Mouse (Mus musculus): ENCODE data around the gene Kbtbd13.
A peak's percentile ranks its signal among the peaks of the same experiment; 100 is the strongest.

Kbtbd13 gene

DNA sequence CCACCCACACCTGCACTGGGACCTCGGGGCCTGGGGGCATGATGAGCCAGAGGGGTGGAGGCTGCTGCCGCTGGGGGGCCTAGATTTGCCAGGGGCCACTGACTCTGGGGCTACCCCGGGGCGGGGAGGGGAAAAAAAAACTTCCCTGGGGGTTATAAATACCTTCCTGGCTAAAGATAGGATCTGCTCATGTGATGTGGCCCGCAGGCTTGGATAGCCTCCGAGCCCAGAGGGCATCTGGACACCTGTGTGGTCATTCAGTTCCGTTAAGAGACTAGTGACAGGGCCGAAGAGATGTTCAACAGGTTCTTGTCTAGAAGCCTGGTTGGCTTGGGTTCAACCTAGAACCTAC is at the start of gene Kbtbd13:
TSS of gene Kbtbd13 (minus strand) at position 40 of the 352 bp plus-strand sequence.
- no peak for DNase-seq (ENCODE audit: low spot score)

DNA sequence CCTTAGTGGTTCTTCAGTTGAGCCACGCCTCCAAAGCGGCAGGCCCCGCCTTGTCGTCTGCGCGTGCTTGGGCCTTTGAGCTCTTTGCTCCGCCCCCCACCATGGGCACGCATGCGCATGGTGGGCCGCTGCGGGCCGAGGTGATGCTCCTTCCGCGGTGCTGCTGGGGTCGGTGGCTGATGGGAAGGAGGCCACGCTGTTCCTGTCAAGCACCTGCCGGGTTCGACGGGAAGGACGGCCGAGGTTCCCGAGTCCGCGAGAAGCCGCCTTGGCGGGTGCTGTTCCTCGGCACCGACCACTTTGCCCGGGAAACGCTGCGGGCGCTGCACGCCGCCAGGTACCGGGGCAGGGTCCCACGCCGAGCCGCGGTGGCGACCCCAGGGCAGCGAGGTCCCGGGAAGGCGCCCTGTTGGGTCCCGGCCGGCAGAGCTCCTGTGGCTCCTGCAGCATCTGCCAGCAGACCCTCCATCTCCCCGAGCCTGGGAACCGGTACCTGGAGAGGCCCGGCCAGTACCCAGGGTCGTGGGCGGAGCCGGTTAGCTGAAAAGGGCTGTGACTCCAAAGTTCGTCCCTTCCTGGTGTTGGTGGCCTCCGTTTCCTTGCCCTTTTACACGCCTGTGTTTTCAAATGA is 44.3 kb upstream of the Kbtbd13 start, which contains the start of gene Mtfmt:
TSS of gene Mtfmt (plus strand) at position 112 of the 631 bp plus-strand sequence.
- DNase-seq (ENCODE audit: low spot score): peak; percentile 89

DNA sequence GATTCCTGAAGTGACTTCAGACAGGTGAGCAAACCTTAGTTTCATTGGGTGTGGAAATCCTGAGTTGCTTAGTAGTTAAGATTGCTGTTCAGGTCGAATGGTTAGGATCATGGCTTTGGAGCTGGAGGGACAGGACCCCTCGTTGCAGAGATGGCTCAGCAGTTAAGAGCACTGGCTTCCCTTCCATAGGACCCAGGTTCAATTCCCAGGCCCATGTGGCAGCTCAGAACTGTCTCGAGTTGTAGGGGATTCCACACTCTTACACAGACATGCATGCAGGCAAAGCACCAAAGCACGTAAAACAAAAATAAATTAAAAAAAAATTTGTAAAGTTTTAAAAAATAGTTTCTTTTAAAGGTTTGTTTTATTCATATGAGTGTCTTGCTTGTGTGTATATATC is 43.8 kb upstream of the Kbtbd13 start:
- no peak for DNase-seq (ENCODE audit: low spot score)

DNA sequence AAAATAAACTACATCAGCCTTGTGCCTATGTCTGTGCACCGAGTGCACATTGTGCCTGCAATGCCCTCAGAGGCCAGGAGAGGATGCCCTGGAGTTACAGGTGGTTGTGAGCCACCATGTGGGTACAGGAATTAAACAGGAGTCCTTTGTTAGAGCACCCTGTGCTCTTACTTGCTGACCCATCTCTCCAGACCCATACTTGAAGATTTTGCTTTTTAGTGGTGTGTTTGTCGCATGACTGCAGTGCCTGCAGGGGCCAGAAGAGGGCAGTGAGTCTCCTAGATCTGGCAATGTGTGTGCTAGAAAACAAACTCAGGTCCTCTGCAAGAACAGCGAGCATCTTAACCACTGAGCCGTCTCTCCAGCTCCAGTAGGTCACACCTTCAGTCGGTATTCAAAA is 42.7 kb upstream of the Kbtbd13 start:
- DNase-seq (ENCODE audit: low spot score): no peak

DNA sequence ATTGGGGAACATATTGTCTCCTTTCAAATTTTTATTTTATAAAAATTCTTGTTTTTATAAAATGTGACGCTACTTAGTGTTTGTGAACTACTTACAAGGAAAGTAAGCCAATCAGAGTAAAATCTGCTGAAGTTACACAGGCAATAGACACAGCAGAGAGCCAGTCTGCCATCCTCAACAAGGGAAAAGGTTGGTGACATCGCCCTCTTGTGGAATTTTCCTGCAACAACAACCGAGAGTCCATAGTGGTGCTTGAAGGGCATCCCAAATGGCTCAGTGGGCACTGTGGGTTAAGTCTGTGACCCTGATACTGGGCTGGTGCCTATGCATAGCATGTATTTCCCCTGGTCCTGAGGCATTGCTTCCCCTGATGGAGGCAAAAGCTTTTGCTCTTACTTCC is 40.8 kb upstream of the Kbtbd13 start:
- DNase-seq (ENCODE audit: low spot score): peak; percentile 61

DNA sequence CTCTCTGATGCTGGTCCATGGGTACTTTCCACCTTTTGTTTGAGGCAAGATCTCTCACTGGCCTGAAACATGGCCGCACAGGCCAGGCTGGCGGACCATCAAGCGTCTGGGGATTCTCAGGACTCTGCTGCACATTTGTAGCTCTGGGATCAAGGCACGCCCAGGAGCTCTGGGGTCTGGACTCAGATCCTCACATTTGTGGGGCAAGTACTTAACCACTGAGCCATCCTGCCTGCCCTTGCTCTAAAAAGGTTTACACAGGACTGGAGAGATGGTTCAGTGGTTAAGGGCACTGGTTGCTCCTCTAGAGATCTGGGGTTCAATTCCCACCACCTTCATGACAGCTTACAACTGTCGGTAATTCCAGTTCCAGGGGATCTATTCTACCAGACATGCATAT is 39.5 kb upstream of the Kbtbd13 start:
- DNase-seq (ENCODE audit: low spot score): no peak

DNA sequence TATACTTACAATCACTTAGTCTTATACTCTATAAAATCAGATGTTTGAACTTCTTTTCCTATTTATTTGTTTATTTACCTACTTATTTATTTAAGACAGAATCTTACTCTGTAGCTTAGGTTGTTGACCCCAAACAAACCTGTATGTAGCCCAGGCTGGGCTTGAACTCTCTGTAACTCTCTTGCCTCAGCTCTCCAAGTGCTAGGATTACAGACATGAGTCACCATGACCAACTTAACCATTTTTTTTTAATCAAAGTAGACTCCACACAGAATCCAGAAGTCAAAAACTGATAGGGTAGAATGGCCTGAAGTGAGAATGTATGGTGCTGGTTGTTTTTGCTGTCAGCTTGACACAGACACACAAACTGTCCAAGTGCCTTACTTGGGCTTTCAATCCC is 38.9 kb upstream of the Kbtbd13 start:
- no peak for DNase-seq (ENCODE audit: low spot score)

DNA sequence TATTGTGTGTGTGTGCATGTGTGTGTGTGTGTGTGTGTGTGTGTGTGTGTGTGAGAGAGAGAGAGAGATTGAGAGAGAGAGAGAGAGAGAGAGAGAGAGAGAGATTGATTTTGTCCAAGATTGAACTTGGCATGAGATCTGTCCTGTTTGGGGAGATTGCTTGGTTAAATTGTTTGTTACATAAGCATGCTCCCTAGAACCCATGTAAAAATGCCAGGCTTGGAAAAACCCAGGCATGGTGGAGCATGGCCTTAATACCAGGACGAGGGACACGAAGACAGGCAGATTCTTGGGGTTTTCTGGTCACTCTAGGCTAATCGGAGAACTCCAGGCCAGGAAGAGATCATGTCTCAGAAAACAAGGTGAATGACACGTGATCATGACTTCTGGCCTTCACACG is 36.6 kb upstream of the Kbtbd13 start:
- no peak for DNase-seq (ENCODE audit: low spot score)

DNA sequence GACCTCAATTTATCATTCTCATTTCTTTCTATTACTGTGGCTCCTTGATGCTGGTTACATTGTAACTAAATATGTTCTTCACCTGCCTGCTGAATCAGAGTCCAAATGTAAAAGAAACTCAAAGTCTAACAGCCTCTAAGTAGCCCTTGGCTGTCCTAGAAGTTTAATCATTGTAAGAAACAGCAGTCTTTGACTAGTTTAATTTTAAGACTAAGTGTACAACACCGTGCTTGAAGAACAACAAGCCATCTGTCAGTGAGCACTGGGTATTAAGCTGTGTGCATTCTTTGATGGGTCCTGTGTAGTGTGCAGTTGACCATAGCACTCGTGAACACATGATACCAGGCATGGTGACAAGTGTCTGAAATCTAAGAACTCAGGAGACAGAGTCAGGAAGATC is 36.1 kb upstream of the Kbtbd13 start:
- DNase-seq (ENCODE audit: low spot score): peak; percentile 31

DNA sequence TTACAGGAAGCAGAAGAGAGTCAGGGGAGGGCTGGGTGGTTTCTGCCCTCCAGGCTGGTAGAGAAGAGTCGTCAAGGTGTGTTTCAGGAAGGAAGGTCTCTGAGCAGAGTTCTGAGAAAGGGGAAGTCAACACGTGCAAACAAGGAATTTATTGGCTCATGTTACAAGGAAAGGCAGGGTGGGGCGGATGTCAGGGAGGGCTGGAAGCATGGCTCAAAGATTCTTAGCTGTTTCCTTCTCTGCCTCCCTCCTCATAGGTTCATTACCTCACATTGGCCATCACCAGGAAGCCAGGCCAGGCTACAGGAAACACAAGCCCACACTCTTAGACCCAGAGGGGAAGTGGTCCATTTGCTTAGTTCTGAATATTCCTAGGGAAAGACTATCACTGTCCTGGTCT is 32.9 kb upstream of the Kbtbd13 start:
- DNase-seq (ENCODE audit: low spot score): no peak

DNA sequence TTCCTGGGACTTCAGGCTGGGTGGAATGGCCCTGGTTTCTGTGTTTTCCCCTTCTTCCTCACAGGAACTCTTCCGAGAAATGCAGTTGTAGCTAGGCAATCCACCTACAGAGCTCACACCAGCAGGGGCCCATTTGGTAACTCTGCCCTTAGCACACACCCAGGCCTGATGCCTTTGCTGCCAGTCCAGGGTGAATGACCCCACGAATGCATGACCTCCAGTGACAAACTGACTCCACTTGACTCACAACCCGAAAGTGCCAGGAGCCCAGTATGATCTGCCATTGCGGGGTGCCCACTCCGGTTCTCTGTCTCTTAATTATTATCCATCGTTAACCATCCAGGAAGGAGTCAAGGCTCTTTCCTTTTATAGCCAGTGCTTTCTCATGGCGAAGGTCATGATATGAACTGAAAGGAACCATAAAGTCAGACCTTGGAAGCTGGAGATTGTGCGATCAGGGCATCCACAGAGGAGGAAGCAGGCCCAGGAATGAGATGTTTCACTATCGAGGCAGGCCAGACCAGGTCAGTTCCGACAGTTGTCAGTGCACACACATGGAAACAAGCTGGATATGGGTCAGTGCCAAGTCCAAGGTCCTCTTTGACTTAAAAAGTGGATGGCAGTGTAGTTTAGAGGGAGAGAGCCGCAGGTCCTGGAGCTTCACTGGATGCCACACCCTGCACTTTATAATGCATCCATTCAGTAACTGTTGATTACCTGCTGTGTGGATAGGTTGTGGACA is 31.5 kb upstream of the Kbtbd13 start, which contains the start of gene Slc51b:
TSS of gene Slc51b (minus strand) at position 196 of the 742 bp plus-strand sequence.
- no peak for DNase-seq (ENCODE audit: low spot score)

DNA sequence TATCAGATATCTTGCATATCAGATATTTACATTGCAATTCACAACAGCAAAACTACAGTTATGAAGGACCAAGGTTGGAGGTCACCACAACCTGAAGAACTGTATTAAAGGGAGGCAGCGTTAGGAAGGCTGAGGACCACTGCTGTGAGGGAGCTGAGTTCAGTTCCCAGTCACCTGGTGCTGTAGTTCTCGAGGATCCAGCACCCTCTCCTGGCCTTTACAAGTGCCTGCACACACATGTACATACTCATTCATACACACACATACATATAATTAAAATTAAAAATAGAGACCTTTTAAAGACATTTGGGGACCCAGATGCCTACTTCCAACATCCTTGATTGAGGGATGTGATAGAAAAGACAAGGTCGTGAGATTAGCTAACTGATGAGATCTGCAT is 28.2 kb upstream of the Kbtbd13 start:
- no peak for DNase-seq (ENCODE audit: low spot score)

DNA sequence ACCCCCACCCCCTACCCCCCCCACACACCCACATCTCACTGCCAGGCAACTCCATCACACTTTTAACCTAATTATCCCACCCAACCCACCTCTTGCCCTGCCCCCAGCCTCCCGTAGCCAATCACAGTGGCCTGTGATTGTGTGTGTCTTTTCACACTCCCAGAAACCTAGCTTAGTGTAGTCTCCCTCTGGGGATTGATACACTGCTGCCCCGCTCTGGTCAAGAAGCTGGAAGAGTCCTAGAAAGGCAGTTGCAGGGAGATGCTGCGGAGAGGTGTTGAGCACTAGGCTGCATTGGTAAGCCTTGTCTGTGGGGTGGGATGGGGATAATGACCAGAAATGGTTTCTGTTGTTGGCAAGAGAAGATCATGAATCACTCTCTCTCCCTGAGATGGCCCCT is 26.3 kb upstream of the Kbtbd13 start:
- no peak for DNase-seq (ENCODE audit: low spot score)

DNA sequence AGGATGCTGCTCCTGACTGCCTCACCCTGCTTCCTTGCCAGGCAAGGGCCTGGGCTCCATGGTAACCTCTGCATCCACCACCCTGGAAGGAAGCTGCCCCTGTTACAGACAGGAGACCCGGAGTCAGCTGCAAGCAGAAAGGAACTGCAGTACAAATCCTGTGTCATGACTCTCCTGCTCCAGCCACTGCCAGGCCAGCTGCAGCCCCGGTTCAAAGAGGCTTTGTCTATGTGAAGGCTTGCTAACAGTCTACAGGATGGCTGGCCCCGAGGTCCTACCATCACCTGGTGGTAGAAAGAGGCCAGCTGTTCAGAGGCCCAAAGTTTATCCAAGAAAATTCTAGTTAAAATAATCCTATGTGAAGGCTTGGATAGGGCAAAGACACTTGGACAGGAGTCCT is 19.9 kb upstream of the Kbtbd13 start:
- DNase-seq (ENCODE audit: low spot score): no peak

DNA sequence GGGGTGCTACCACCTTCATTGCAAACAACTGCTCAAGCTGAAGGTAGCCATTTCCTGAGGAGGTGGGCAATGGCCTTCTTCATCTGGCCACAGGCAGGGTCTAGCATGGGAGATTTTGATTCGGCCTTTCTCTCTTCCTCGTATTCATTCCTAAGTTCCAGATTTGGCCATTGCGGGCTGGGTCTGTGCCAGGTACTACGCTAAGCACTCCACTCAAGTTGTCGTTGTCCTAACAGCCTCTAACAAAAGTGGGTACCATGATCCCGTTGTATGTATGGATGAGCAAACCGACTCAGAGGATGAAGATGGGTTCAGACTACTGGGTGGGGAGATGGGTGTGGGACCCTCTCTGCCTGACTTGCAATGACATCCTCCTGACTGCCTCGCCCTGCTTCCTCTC is 18.9 kb upstream of the Kbtbd13 start:
- DNase-seq (ENCODE audit: low spot score): no peak

DNA sequence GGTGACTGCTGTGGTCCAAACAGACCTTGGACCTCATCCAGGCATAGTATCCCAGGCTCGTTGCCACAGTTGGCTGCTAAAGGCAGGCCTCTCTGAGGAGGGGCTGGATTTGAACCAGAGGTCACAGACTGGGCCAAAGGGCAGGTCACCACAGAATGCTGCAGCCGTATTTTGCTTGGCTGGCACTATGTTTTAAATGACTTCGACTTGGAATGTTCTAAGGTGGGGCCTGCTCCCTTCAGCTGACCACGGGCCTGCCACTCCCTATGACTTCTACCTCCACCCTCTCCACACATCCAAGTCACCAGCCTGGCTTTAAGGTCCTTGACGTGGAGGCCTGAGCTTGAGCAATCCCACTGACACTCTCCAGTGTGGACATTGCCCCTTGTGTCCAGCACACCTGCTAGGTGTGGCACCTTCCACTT is 17.4 kb upstream of the Kbtbd13 start:
- peak; percentile 62 for DNase-seq (ENCODE audit: low spot score)

DNA sequence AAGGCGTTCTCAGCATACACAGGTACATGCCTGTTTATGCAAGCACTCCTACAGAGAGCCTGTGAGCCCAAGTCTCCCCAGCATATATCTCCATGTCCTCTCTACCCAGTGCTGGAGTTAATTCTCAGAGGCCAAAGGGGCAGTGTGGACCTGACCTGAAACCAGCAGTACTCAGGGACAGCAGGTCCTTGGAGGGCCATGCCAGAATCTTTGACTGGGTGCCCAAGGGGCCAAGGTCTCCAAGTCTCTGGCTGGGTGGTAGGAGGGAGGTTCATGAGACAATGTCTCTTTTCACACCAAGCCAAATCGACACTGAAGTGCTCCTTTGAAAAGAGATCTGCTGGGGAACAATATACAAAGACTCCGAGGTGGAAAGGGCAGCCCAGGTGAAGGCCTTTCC is 16.4 kb upstream of the Kbtbd13 start:
- no peak for DNase-seq (ENCODE audit: low spot score)

DNA sequence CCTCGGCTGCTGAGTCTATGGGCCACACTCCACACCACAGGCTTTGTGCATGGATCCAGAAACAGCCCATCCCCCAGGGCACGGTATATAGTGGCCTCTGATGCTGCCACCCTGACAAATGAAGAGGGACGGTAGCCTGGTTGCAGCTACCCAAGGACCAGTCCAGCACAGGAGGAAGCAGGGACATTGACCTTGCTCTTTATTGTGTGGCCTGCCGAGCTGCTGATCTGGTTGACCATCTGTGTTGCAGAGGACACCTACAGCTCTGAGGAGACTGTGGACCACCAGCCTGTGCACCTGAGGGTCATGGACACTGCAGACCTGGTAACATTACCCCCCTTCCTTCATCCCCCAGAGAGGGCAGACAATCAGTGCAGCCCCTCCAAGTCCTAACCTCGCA is 15.9 kb upstream of the Kbtbd13 start:
- DNase-seq (ENCODE audit: low spot score): no peak

DNA sequence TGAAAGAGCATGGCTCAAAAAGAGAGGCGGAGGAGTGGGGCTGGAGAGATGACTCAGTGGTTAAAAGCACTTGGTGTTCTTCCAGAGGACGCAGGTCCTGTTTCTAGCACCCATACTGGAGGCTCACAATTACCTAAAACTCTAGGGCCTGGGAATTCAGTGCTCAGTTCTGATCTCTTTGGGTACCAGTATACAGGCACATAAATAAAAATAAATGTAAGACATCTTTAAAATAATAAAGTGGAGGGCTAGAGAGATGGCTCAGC is 13.7 kb upstream of the Kbtbd13 start:
- DNase-seq (ENCODE audit: low spot score): no peak

DNA sequence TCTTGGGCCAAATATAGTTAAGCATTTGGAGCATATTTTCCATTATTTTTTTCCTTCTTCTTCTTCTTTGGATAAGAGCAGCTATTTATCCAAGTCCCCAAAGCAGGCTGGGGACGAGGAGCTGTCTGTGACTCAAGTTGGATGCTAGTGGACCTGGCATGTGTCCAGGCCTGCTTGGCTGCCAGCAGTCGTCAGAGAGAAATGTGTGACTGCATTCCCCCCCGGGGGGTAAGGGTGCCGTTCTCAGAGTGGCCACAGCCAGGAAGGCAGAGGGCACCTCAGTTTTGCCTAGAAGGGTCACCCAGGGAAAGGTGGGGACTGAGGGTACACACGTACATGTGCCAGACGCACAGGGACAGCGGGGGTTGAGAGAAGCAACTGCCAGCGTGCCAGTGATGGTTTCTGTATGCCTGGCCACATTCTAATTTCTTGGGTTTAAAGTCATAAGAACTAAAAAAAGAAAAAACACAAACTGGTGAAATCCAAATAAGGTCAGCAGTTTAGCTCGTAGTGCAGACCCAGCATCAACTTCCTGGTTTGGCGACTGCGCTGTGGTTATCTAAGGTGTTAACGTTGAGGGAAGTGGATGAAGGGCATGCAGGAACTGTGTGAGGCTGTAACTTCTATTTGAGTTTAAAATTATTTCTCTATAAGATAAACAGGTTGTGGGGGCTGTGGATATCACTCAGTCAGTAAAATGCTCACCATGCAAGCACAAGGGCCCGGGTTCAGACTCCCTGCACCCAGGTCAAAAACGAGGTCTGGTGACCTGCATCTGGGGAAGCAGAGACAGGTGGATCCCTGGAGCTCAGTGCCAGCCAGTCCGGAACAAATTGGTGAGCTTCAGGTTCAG is 13.1 kb upstream of the Kbtbd13 start:
- DNase-seq (ENCODE audit: low spot score): no peak

DNA sequence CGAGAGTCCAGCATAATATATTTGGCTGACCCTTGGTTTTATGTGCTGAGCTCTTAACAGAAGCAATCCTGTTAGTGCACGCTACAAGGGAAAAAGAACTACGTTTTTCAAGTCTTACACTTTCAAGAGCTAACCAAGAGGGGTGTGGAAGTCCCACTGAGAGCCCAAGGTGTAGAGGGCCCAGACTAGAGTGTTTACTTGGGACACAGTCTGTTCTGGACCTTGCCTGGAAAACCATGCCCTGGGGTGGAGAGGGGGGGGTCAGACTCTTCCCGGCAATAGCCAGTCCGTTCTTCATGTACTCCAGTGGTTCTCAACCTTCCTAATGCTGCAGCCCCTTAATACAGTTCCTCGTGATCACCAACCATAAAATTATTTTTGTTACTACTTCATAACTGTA is 8.5 kb upstream of the Kbtbd13 start:
- no peak for DNase-seq (ENCODE audit: low spot score)

DNA sequence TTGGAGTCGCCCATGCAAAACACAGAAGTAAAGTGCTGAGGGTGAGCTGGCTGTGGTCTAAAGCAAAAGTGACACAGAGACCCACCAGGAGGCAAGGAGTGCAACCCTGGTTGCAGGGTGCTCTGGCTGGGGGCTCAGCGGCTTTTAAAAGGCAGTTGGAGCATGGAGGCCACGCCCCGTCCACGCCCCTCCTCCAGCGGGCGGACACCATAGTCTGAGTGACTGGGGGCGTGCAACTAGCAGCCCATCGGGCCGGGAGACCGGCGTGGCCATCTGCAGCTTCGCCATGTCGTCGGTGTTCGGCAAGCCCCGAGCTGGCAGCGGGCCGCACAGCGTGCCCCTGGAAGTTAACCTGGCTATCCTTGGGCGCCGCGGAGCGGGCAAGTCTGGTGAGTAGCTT is 6.8 kb upstream of the Kbtbd13 start, which contains the start of gene Rasl12:
TSS of gene Rasl12 (plus strand) at position 228 of the 400 bp plus-strand sequence.
- peak; percentile 66 for DNase-seq (ENCODE audit: low spot score)

DNA sequence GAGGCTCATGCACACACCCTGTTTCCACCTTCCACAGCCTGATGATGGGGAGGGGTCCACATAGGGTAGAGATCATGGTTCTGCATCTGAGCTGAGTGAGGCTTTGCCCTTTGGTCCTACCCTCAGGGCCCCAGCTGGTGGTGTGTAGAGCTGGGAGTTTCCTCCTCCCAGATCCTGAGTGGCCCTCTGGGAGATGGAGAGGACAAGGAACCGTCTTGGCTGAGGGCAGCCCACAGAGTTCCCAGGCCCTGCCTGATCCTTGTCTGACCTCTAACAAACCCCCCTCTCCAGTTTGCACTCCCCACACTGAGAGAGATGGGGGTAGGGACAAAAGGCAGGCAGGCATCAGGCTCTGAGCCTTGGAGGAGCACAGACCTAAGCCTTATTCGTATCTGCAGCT is 2.9 kb upstream of the Kbtbd13 start:
- no peak for DNase-seq (ENCODE audit: low spot score)

Data from yolk sac, embryonic 10.5 days (tissue).